Mouse (Mus musculus) heart, postnatal 0 days (tissue): ENCODE results near the gene Papln. TPM values are rescaled to one million over a fixed set of nuclear protein-coding genes. Genes with fewer than 3 reads are reported as not detected.

Experiments used
- ATAC-seq: fragments of 200-750 bp; cut with Nextera tagmentation; 2 replicates; pipeline ENCODE4 v1.8.0; 2017; ENCODE audit warnings: low read depth, moderate number of reproducible peaks, moderate library complexity; ENCODE audit not compliant: insufficient read depth
- DNase-seq: peaks from one replicate; pipeline ENCODE4 v3.0.0-alpha.2; 2016; ENCODE audit warnings: low spot score
- H3K27ac ChIP-seq: fragments of 300-500 bp; sonication (generic); 2 replicates; pipeline ENCODE4 v1.5.1; 2014; ENCODE audit warnings: low read depth, mild to moderate bottlenecking
- H3K27me3 ChIP-seq: fragments of 300-500 bp; sonication (generic); 2 replicates; pipeline ENCODE4 v1.6.1; 2014; ENCODE audit warnings: low read length, mixed read lengths; ENCODE audit not compliant: control insufficient read depth, insufficient read depth
- H3K36me3 ChIP-seq: fragments of 300-500 bp; sonication (generic); replicated peaks from 2 replicates; pipeline ENCODE4 v1.6.1; 2014; ENCODE audit warnings: low read length, mixed read lengths; ENCODE audit not compliant: control insufficient read depth, insufficient read depth
- H3K4me1 ChIP-seq: fragments of 300-500 bp; sonication (generic); 2 replicates; pipeline ENCODE4 v1.6.1; 2014; ENCODE audit warnings: antibody characterized with exemption; ENCODE audit not compliant: control insufficient read depth, insufficient read depth
- H3K4me2 ChIP-seq: fragments of 300-500 bp; sonication (generic); 2 replicates; pipeline ENCODE4 v1.6.1; 2014; ENCODE audit warnings: low read depth, mild to moderate bottlenecking, low read length, moderate library complexity
- H3K4me3 ChIP-seq: fragments of 300-500 bp; sonication (generic); 2 replicates; pipeline ENCODE4 v1.5.1; 2014; ENCODE audit warnings: low read depth, low read length
- H3K9ac ChIP-seq: fragments of 300-500 bp; sonication (generic); replicated peaks from 2 replicates; pipeline ENCODE4 v1.6.1; 2014; ENCODE audit warnings: low read depth, low read length, mixed read lengths
- H3K9me3 ChIP-seq: fragments of 300-500 bp; sonication (generic); replicated peaks from 2 replicates; pipeline ENCODE4 v1.6.1; 2016; ENCODE audit warnings: low read length; ENCODE audit not compliant: control insufficient read depth
- CTCF ChIP-seq: IDR thresholded peaks from 2 replicates; pipeline ENCODE4 v1.5.1; 2016; ENCODE audit warnings: antibody characterized with exemption, control low read depth, low read depth
- EP300 ChIP-seq: IDR thresholded peaks from 2 replicates; pipeline ENCODE4 v1.6.1; 2016; ENCODE audit warnings: antibody characterized with exemption, low read depth
- WGBS: fragments of 180-500 bp; shearing (Covaris S2); extraction: QIAGEN DNeasy Blood & Tissue Kit; methylation state at CpG from one replicate; pipeline ENCODE4 v1.1.7; 2014; 5-methylcytosine and 5-hydroxymethylcytosine counted together
- polyA plus RNA-seq: library from polyadenylated mRNA; unstranded; fragments of >200 nt; fragmentation: Nextera tagmentation; extraction: Ambion mirVana; gene quantifications from 2 replicates; pipeline ENCODE4 v1.2.1, GENCODE M21; 2015
- total RNA-seq: library from RNA; depleted of rRNA; stranded (reverse); fragments of >200 nt; gene quantifications from 2 replicates; pipeline ENCODE4 v1.2.3, GENCODE M21; 2014; ENCODE audit warnings: low replicate concordance; rRNA removed

Gene Papln
- total and polyA plus RNA-seq, 2 experiments from 2014 or later, result 1.4 to 13.1 TPM

DNA sequence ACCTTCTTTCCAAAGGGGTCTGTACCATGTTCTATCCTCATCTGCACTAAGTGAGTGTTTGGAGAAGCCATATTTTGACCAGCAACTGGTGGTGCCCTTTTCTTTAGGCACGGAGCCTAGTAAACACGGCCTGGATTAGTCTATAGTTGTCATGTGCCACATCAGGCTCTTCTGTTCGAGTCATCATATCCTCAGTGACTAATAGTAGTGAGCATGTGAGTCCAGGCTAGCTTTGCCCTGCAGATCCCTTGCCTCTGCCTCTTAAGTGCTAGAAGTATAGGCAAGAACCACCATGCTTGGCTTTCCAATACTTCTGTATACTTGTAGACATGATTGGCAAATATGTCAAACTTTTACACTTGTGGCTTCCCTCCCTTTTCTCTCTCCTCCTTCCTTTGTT is 70.5 kb downstream of the Papln start:
- no peaks in the 10 kb centered on the region for H3K4me1 ChIP-seq
- H3K4me2 ChIP-seq, result no peak overlapping the region
- no peak overlapping the region for H3K9ac ChIP-seq
- no peaks in the 10 kb centered on the region for H3K27me3 ChIP-seq
- TF ChIP-seq CTCF (no peak), EP300 (no peak)
- ATAC-seq (no peak), DNase-seq (no peak)
- no peak overlapping the region for H3K4me3 ChIP-seq
- H3K9me3 ChIP-seq, result no peaks in the 10 kb centered on the region
- peaks cover 33% of the 10 kb centered on the region for H3K36me3 ChIP-seq
- WGBS, result 87% methylated on average over 3 of the region's 3 CpGs
- no peak overlapping the region for H3K27ac ChIP-seq

DNA sequence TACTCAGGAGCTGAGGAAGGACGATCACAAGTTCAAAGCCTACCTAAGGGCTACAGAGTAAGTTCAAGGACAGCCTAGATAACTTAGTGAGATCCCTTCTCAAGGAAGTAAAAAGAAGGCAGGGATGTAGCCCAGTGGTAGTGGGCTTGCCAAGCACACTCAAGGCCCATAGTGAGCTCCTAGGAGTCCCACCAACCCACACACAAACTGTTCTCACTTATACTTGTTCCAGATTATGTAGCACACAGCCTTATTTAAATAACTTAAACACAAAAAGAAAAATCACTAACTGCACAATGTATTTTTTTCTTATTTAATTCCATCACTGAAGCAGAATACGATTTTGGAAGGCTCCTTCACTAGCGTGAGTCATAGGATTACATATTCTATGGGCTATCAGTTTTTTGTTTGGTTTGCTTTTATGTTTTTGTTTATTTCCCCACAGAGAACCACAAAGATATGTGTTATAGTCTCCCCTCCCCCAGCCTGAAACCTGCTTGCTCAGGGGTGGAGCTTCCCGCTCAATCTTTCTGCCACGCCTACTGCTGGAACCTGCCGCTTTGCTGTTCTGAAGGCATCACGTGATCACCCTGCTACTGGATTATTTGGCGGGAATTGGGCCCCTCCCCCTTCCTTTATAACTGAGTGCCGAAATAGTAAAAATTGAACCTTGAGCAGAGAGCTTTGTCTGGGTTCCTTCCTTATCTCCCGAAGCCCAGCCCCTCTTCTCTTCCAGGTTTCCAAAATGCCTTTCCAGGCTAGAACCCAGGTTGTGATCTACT is 78.2 kb downstream of the Papln start:
- H3K36me3 ChIP-seq, result peaks cover 27% of the 10 kb centered on the region
- no peak overlapping the region for H3K9ac ChIP-seq
- DNase-seq, result no peak
- 86% methylated on average over 10 of the region's 10 CpGs for WGBS
- H3K9me3 ChIP-seq, result no peaks in the 10 kb centered on the region
- no peak overlapping the region for H3K4me3 ChIP-seq
- no peak for TF ChIP-seq EP300
- no peak overlapping the region for H3K27ac ChIP-seq
- H3K4me1 ChIP-seq, result no peaks in the 10 kb centered on the region
- no peak overlapping the region for H3K4me2 ChIP-seq
- ATAC-seq, result no peak
- H3K27me3 ChIP-seq, result no peaks in the 10 kb centered on the region

Other genes with a start within 250 kb of the Papln start
- gene Dcaf4, start 243.2 kb upstream of the Papln start, total RNA-seq, result 33.4 and 47.3 TPM in 2 replicates
- 19.2 and 19.7 TPM in 2 replicates for gene Dcaf4, start 243.2 kb upstream of the Papln start, polyA plus RNA-seq
- 18.0 and 25.5 TPM in 2 replicates for gene Zfyve1, start 166.4 kb upstream of the Papln start, total RNA-seq
- 10.0 and 10.5 TPM in 2 replicates for gene Zfyve1, start 166.4 kb upstream of the Papln start, polyA plus RNA-seq
- gene Rbm25, start 132.4 kb upstream of the Papln start, total RNA-seq, result 54.0 and 79.6 TPM in 2 replicates
- 109 and 115 TPM in 2 replicates for gene Rbm25, start 132.4 kb upstream of the Papln start, polyA plus RNA-seq
- gene Psen1, start 75.5 kb upstream of the Papln start, total RNA-seq, result 27.6 and 28.9 TPM in 2 replicates
- 29.9 and 33.3 TPM in 2 replicates for gene Psen1, start 75.5 kb upstream of the Papln start, polyA plus RNA-seq
- gene Numb, start 158.3 kb downstream of the Papln start, total RNA-seq, result 22.8 and 42.1 TPM in 2 replicates
- gene Numb, start 158.3 kb downstream of the Papln start, polyA plus RNA-seq, result 19.0 and 19.1 TPM in 2 replicates
- gene Riox1, start 187.0 kb downstream of the Papln start, total RNA-seq, result 12.4 and 21.9 TPM in 2 replicates
- gene Riox1, start 187.0 kb downstream of the Papln start, polyA plus RNA-seq, result 4.6 and 5.1 TPM in 2 replicates
- gene Heatr4, start 221.2 kb downstream of the Papln start, total RNA-seq, result not detected in 2 replicates
- gene Heatr4, start 221.2 kb downstream of the Papln start, polyA plus RNA-seq, result 0.04 TPM in 1 of 2 replicates, not detected in the other
- gene Acot2, start 224.2 kb downstream of the Papln start, total RNA-seq, result 158 and 228 TPM in 2 replicates
- 300 and 309 TPM in 2 replicates for gene Acot2, start 224.2 kb downstream of the Papln start, polyA plus RNA-seq
- gene Acot1, start 245.9 kb downstream of the Papln start, total RNA-seq, result 71.5 and 122 TPM in 2 replicates
- gene Acot1, start 245.9 kb downstream of the Papln start, polyA plus RNA-seq, result 137 and 142 TPM in 2 replicates